Mouse (Mus musculus): Measurements from ENCODE around the gene Mcam.

DNA sequence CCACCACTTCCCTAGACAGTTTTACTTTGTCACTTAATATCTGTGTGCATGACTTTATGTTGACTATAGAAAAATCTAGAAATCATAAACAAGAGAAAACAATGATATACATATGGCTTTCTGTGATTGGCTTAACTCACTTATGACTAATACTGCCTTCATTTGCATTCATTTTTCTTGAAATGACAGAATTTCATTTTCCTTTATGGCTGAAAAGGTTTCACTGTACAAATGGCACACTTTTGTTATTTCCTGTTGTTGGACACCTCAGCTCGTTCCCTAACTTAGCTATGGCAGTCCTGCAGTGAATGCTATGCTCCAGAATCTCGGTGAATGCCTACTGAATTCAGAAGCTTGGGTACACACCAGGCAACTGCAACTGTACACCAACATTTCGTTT, 58.0 kb downstream of the Mcam start:
- TF ChIP-seq CTCF (IDR thresholded peaks at IDR 0.05; ENCODE audit: low read depth, low read length) (no peak), POLR2A (IDR thresholded peaks at IDR 0.05; ENCODE audit: insufficient read depth, low read length) (no peak), EP300 (IDR thresholded peaks at IDR 0.05; ENCODE audit: insufficient read depth, low read depth, low read length) (no peak)

Measured in ES-Bruce4 (cell line).